Mouse (Mus musculus) myocyte (in vitro differentiated cells): ENCODE measurements around the gene Adcy4.

ENCODE experiments used
- CEBPB ChIP-seq: IDR thresholded peaks from 2 replicates; pipeline ENCODE4 v1.6.1; 2011; ENCODE audit warnings: mild to moderate bottlenecking, moderate library complexity; ENCODE audit not compliant: poor library complexity, insufficient read depth, severe bottlenecking
- E2F4 ChIP-seq: IDR thresholded peaks from one replicate; pipeline ENCODE4 v1.6.1; 2011; ENCODE audit warnings: mild to moderate bottlenecking, control low read depth, moderate library complexity; ENCODE audit not compliant: insufficient read depth
- MAX ChIP-seq: IDR thresholded peaks from one replicate; pipeline ENCODE4 v1.6.1; 2011; ENCODE audit warnings: low read depth, mild to moderate bottlenecking, control low read depth
- MYOD1 ChIP-seq, 3 experiments: IDR thresholded peaks; one replicate each; pipeline ENCODE4 v1.6.1; 2011; ENCODE audit warnings: control low read depth in 2 of 3, low read depth in 2 of 3, mild to moderate bottlenecking in 2 of 3, moderate library complexity in 1 of 3; ENCODE audit not compliant: insufficient read length in 2 of 3, control insufficient read depth in 1 of 3
- MYOG ChIP-seq, 3 experiments: IDR thresholded peaks; one replicate each; pipeline ENCODE4 v1.6.1; 2011; ENCODE audit warnings: control low read depth in 2 of 3, low read depth in 2 of 3, mild to moderate bottlenecking in 2 of 3; ENCODE audit not compliant: insufficient read length in 2 of 3, control insufficient read depth in 1 of 3, insufficient read depth in 1 of 3
- POLR2A ChIP-seq: IDR thresholded peaks from one replicate; pipeline ENCODE4 v1.6.1; 2011; ENCODE audit warnings: low read depth, mild to moderate bottlenecking, control low read depth, moderate library complexity; ENCODE audit not compliant: insufficient read length
- POLR2AphosphoS2 ChIP-seq: IDR thresholded peaks from one replicate; pipeline ENCODE4 v1.6.1; 2011; ENCODE audit warnings: low read depth, control low read depth; ENCODE audit not compliant: insufficient read length
- REST ChIP-seq: IDR thresholded peaks from one replicate; pipeline ENCODE4 v1.6.1; 2011; ENCODE audit warnings: mild to moderate bottlenecking, control low read depth, moderate library complexity; ENCODE audit not compliant: insufficient read depth, insufficient read length
- SRF ChIP-seq: IDR thresholded peaks from one replicate; pipeline ENCODE4 v1.6.1; 2011; ENCODE audit warnings: low read depth; ENCODE audit not compliant: control insufficient read depth, insufficient read length
- TCF12 ChIP-seq: IDR thresholded peaks from one replicate; pipeline ENCODE4 v1.6.1; 2011; ENCODE audit warnings: mild to moderate bottlenecking, control low read depth; ENCODE audit not compliant: poor library complexity, insufficient read depth, severe bottlenecking
- TCF3 ChIP-seq: IDR thresholded peaks from one replicate; pipeline ENCODE4 v1.6.1; 2011; ENCODE audit warnings: low read depth, control low read depth; ENCODE audit not compliant: insufficient read length
- USF1 ChIP-seq: IDR thresholded peaks from one replicate; pipeline ENCODE4 v1.6.1; 2011; ENCODE audit warnings: low read depth, mild to moderate bottlenecking, control low read depth, moderate library complexity

- TF ChIP-seq MYOG (IDR thresholded peaks at IDR 0.05; ENCODE audit: control insufficient read depth in 1 of 3, insufficient read depth in 1 of 3, insufficient read length in 2 of 3, low read depth in 2 of 3) (no peak), E2F4 (no peak), POLR2A (no peak), MAX (no peak), TCF12 (no peak), USF1 (no peak), MYOD1 (IDR thresholded peaks at IDR 0.05; ENCODE audit: control insufficient read depth in 1 of 3, insufficient read length in 2 of 3, low read depth in 2 of 3) (no peak), POLR2AphosphoS2 (no peak), SRF (no peak), CEBPB (no peak), TCF3 (no peak), REST (no peak)
Observed at GRCm38 (mm10) chr14:55780736-55781135, 3.2 kb downstream of the Adcy4 start.
